Mouse (Mus musculus) ES-CJ7 (cell line): ENCODE measurements around the gene Casc3.
A peak's percentile ranks its signal among the peaks of the same experiment; 100 is the strongest.

ENCODE experiments used
- DNase-seq: peaks from one replicate; pipeline ENCODE4 v3.0.0; 2011; ENCODE audit warnings: low read depth, low spot score

Casc3 gene

DNA sequence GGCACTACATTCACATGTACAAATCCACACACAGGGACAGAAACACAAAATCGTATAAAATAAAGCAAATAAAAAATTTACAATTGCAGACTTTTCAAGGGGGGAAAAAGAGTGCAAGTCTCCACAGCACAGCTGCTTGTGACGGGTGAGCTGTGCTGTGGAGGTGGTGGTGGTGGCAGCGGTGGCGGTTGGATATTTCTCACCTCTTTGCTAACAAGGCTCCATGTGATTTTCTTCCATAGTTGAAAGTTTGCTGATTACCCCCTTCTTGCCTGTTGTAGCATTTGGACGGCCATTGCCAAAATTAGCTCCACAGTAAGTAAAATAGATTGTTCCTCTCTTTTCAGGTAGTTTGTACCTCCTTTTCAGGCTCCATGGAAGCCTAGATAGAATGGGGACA lies at the start of gene Casc3:
TSS of gene Casc3 (plus strand) at position 301 of the 400 bp plus-strand sequence.
- no peak for DNase-seq

DNA sequence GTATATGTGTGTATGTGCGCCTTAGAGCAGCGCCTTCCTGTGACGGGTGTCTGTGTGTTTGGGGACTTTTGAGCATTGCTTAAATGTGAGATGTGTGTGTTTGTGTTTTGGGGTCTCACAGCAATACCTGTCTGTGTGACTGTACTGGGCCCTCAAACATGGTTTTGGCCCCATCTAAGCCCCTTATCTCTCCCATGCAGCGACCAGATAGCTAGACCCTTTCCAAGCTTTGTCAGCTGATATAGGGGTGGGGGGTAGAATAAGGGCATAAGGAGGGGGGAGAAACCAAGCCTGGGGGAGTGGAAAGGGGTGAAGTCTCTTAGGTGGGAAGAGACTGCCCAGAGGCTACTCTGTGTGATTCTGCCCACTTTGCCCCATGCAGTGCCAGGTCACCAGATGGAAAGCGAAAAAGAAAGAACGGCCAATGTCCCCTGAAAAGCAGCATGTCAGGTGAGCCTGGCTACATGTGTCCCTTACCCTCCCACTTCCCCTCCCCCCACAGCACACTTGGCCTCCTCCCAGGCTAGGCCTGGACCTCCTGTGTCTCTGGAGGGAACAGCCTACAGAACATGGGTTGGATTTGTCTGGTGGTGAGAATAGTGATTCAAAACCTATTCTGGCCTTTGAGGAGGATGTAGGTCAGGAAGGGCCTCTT lies 48.9 kb upstream of the Casc3 start:
- no peak for DNase-seq

DNA sequence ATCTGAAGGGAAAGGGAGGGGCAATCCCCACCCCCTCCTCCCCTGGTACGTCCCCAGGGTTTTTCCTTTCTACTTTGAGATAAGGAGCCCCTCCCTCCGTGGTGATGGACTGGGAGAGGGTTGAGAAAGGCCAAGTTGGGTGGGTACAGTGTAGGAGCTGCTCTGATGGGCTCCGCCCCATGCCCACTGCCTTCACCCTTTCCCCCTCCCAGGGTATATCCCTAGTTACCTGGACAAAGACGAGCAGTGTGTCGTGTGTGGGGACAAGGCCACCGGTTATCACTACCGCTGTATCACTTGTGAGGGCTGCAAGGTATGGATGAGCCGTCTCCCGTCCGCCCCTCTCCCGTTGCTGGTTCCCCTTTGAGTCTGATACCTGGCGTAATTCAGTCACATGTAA lies 48.0 kb upstream of the Casc3 start:
- no peak for DNase-seq

DNA sequence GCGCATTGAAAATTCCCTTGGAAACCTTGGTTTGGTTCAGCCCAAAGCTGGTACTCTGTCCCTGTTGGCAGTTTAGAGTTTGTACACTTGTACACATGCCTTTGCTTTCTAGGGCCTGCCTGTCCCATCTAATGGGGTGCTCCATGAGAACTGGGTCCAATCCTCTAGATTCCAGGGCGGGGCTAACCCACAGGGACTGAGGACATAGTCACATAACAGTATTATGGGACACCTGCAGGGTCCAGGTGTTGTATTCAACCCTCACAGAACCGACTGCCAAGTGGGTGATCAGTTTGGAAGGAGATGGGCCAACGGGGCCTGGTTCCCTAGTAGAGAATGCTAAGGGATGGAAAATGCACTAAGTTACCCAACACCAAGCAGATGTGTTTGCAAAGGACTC lies 42.8 kb upstream of the Casc3 start:
- DNase-seq, result no peak

DNA sequence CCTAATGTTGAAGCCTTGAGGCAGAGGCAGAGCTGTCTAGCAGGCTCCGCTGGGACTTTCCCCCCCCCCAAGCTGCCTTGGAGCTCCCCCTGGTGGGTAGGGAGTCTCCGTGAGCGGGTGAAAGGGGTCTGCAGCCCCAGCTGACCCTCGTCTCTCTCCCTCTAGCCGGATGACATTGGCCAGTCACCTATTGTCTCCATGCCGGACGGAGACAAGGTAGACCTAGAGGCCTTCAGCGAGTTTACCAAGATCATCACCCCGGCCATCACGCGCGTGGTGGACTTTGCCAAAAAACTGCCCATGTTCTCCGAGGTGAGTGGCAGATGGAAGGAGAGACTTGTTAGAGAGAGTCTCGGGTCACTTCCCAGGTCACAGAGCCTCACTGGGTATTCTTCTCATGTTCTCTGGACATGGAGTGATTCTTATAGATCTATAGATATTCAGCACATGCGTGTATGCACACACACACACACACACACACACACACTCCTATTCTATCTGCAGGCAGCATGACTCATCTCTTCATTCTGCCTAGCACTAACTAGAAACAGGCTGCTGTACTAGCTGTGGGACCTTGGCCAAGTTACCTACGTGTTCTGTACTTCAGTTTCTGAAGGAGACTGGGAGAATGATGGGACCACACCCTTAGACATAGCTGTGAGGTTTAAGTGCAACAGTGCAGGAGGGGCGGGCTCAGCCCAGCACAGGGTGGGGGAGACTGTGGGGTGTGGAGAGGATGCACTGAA lies 41.8 kb upstream of the Casc3 start:
- DNase-seq, result peak; percentile 70

DNA sequence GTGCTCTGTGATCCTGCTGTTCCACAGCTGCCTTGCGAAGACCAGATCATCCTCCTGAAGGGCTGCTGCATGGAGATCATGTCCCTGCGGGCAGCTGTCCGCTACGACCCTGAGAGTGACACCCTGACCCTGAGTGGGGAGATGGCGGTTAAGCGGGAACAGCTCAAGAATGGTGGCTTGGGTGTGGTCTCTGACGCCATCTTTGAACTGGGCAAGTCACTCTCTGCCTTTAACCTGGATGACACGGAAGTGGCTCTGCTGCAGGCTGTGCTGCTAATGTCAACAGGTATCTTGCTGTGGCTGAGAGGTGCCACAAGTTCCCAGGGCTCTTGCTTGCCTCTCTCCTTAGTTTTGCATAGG lies 41.2 kb upstream of the Casc3 start:
- DNase-seq, result peak; percentile 76

DNA sequence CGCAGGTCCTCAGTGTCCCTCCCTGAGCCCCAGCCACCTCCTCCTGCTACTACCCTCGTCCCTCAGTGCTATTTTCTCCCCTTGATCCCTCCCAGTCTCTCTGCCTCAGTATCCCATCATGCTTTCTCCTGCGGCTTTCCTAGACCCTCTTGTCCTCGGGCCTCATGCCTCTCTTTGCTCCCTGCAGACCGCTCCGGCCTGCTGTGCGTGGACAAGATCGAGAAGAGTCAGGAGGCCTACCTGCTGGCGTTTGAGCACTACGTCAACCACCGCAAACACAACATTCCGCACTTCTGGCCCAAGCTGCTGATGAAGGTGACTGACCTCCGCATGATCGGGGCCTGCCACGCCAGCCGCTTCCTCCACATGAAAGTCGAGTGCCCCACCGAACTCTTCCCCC lies 40.6 kb upstream of the Casc3 start:
- no peak for DNase-seq

DNA sequence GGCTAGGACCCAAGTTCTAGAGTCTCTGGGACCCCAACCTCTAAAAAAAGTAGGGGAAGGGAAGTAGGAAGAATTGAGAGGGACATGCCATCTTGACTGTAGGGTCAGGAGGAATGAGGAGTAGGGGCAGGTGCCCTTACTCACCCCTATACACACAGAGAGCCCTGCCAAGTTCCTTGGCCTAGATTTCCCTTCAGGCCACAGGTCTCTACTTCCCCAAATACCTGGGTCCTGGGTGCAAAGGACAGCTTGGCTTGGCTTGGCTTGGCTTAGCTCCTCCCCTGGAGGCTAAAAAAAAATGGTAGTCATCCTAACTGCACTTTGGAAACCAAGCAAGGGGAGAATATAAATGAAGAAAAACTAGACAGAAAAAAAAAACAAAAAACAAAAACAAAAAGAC lies 40.0 kb upstream of the Casc3 start:
- DNase-seq, result no peak

DNA sequence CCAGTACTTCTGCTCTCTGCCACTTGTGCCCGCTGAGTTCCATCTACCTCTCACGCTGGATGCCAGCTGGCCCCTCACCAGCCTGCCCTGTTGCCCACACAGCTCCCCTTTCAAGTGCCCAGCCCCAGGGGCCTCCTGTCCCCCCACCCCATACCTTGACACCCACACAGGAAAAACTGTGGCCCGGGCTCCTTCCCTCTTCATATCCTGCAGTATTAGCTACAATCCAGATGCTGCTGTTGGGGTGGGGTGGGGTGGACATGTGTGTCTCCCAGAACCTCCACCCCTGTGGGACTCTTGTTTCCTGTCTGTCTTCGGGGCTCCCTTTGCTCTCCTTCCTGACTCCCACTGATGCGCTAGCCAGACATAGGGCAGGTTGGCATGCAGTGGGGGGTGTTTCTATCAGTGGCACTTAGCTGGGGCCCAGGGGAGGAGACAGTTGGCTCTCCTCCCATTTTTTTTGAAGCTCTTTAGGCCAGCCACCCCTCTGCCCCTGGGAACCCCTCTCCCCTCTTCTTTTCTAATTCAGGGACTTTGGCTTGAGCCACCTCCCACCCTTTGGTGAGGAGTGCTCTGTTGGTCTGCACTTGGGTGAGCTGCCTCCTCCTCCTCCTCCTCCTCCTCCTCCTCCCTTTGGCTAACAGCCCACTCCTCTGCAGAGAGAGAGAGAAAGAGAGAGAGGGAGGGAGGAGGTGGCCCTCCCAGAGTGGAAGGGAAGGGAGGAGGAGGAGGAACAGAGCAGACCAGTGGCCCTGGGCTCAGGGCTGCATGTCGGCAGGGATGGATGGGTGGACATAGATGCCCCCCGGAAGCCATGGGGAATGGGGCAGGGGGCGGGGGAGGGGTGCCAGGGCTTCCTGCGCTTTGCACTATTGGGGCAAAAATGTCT lies 39.0 kb upstream of the Casc3 start:
- no peak for DNase-seq

DNA sequence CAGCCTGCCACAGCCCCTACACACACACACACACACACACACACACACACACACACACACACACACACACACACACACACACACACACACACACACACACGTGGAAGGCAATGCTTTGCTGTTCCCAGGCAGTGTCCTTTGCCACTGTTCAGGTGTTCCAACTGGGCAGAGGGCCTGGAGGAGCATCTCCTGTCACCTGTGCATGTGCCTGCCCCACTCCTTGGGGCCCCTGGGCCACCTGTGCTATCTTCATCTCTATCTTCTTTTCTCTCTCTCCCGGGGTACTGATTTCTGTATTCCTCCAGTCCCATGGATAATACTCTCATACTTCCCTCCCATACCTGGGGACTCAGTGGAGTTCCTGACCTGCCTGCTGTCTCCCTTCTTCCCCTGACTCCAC lies 38.4 kb upstream of the Casc3 start:
- no peak for DNase-seq

DNA sequence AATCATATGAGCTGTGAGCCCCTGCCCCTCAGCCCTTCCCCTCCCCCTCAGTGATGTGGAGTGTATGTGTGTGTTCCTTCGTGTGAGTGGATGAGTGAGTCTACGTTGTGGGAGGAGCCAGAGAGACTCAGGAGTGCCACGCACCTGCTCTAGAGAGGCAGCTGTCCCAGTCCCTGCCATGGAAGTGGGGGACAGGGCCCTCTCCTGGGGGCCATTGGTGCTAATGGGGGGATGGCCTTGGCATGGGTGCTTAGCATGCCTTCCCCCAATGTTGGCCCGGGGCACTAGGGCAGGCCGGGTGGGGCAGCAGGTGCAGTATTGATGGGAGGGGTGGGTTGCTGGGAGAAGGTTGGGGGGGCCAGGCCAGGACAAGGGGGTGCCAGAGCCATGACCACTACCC lies 37.9 kb upstream of the Casc3 start:
- no peak for DNase-seq

DNA sequence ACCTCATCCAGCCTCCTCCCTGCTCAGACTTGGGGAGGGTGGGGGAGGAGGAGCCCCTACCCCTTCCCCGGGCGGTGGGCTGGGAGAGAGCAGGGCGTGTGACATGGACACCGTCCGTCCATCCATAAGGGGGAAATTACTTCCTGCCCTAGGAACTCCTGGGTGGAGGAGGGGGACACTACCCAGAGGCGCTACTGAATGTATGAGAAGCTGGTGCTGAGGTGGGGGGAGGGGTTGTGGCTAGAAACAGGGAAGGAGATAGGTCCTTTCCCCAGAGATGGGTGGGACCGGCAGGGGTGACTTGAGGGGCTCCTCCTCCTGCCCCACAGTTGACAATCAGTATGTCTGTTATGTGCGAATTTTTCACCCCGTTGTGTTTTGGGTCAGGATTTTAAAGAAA lies 37.4 kb upstream of the Casc3 start:
- DNase-seq, result peak; percentile 65

DNA sequence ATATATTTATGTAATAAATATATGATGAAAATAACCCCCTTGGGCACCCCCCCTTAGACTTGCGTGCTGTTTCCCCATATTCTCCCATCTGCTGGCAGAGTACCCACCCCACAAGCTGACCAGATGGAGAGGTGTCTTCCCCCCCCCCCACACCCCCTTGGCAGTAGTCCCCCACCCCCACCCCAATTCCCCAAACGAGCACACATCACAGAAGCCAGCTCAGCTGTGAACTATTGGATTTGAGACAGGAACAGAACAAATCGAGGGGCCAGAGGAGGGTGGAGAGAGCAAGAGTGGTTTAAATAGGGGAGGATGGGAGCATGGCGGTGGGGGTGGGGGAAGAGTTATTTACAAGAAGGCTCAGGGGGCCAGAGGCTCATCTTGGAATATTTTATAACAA lies 37.0 kb upstream of the Casc3 start:
- DNase-seq, result no peak

DNA sequence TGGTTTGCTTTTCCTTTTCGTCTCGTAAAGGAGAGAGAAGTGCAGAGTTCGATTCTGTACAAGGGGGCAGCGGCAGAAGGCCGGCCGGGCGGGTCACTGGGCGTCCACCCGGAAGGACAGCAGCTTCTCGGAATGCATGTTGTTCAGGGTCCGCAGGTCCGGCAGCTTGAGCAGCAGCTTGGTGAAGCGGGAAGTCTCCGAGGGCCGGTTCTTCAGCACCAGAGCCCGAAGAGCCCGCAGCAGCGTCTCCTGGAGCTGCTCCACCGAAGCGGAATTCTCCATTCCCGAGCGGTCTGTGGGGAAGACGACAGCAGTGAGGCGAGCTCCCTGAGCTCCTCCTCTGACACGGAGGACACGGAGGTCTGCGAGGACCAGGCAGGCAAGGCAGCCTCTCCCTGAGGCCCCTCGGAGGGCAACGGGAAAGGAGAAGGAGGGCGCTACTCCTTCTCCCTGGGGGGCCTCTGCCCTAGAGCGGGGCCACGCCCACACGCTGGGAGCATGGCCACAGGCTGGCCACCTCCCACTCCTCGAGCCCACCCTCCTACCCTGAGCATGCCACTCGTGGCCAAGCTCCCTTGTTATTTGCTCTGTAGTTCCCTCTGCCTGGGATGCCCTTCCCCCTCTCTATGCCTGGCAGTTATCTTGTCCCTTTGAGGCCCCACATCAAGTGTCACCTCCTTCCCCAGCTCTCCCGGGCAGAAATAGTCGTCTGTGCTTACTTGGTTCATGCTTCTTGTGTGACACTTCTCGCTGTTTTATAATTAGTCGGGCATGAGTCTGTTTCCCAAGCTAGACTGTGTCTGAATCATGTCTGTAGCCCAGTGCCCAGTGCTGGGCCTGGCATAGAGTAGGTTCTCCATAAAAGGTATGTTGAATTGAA lies 36.3 kb upstream of the Casc3 start:
- DNase-seq, result no peak

DNA sequence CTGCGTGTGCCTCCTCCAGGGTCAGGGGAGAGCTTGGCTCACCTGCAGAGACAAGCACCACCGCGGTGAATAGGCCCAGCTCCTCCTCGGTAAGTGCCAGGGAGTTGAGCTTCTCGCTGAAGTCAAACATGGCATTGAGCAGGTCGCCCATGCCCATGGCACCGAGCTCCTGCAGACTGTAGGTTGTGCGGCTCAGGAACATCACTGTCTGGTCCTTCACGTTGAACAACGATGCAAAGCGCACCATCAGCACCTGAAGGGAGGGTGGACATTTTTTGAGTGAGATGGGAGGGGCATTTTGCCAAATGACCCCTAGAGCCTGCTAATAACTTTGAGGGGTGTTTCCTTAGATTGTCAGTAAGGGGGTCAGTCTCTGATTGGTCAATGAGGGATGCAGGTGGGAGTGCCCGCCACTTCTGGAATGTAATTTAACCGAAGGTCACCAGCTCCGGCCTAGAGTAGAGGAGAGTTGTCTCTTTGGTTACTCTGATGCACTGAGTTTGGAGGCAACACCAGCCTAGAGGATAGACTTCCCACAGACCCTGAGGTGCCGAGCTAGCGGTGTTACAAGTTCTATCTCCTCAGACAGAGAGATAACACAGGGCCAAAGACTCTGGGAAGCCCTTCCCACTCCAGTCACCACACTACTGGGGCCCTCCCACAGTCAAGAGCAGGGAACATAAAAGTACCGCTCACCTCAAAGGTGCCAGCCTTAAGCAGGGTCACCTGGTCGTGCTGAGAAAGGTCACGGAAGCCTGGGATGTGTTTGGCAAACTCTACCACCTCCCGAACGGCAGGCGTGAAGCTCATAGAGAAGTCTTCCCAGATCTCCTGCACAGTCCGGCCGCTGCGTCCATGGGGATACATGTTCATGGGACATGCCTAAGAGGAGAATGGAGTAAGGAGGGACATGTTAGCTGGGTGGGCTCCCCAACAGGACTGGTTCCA lies 35.4 kb upstream of the Casc3 start:
- DNase-seq, result no peak

DNA sequence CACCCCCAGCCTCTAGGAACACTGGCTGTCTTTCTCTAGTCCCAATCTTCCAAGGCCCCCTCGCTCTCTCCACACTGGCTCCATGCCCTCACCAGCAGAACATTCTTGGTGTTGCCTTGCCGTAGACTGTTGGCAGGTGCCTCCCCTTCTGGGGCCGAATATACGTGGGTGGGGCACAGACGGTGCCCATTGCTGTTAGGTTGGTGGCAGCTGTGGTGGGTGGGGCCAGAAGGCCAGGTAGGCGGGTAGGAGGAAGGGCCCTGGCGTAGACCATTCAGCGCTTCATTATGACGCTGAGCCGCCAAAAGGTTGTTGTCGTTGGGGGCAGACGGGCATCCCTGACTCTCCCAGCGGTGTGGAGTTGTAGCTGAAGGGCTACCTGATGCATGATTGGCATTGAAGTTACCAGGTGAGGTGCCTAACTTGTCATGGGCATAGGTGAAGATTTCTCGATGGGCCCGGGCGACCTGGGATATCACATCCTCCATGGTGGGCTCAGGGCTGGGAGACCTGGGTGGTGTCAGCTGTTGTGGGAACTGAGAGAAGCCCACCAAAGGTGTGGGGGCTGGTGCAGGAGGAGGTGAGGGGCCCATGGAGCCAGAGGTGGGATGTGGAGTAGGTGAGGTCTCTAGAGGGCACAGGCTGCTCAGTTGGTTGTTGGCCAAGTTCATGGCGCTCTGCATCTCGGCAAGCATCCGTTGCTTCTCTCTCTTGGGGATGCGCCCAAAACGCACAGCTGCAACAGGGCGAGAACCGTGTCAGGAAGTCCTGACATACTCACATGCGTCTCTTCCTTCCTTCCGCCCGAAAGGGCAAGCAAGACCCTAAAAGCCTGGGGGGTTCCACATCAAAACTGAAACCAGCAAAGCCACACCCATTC lies 34.4 kb upstream of the Casc3 start:
- no peak for DNase-seq

DNA sequence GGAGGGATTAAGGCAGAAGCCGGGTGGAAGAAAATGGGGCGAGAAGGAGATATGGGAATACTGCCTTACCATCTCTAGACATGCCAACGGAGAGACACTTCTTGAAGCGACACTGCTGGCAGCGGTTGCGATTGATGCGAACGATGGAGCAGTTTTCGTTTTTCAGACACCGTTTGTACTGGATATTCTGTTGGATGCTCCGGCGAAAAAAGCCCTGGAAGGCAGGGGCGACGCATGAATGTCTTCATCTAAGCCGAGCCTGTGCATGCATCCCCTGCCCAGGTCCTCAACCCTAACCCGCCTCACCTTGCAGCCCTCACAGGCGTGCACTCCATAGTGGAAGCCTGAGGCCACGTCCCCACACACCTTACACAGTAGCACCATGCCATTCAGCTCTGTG lies 33.6 kb upstream of the Casc3 start:
- DNase-seq, result no peak

DNA sequence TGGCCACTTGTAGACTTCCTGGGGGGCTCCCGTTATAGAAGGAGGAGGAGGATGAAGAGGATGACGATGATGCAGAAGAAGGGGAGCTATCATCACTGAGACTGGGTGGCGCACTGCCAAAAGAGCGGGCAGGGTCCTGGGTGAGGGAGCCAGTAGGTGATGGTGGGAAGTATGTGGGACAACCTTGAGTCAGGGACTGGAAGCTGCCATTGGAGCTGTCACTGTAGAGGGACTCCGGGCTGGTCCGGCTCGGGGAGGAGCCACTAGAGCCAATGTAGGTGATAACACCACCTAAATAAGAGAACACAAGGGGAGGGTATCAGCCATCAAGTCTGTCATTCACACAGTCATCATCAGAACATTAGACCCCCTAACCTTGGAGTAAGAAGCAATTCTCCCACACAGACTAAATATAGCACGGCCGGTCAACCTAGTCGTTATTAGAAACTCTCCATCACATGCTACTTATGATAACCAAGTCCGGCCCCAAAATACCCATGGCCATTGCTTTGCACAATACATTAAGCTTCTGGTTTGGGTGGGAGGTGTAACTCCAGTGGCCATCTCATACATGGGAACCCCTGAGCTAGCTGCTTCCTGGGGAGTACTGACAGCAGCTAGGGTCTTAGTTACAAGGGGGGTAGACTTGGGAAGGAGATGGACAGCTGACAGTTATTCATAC lies 32.7 kb upstream of the Casc3 start:
- DNase-seq, result no peak

DNA sequence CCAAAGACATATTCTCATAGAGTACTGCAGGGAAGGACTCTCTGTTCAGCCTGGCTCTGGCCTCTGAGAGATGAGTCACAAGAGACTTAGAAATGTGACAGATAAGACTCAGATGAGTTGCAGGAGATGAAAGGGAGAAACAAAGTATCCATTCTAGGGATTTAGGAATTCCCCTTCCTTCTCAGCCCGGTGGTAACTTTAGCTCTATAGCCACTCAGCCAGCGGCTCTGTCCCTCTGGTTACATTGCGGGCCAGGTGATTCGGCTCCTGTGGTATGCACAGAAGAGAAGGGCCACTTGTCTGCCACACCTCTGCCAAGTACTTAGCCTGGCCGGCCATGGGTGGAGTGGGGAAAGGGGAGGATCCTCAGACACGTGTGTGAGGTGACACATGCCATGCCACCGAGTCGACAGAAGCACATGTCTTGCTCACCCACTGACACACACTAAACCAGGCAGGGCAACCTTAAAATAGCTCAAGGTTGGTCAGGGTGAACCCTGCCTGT lies 32.0 kb upstream of the Casc3 start:
- no peak for DNase-seq
